Mouse (Mus musculus) urinary bladder, postnatal 14 days (tissue): ENCODE measurements around the gene Gm20489.

Source experiments
- DNase-seq: peaks from one replicate; pipeline ENCODE4 v3.0.0; 2021; ENCODE audit warnings: low spot score

The Gm20489 gene

GRCm38 (mm10) chrX:101268755-101269124 lies at the start of gene Gm20489:
Gene Gm20489 (minus strand): TSS chrX:101269023.
- DNase-seq = no peak

DNA sequence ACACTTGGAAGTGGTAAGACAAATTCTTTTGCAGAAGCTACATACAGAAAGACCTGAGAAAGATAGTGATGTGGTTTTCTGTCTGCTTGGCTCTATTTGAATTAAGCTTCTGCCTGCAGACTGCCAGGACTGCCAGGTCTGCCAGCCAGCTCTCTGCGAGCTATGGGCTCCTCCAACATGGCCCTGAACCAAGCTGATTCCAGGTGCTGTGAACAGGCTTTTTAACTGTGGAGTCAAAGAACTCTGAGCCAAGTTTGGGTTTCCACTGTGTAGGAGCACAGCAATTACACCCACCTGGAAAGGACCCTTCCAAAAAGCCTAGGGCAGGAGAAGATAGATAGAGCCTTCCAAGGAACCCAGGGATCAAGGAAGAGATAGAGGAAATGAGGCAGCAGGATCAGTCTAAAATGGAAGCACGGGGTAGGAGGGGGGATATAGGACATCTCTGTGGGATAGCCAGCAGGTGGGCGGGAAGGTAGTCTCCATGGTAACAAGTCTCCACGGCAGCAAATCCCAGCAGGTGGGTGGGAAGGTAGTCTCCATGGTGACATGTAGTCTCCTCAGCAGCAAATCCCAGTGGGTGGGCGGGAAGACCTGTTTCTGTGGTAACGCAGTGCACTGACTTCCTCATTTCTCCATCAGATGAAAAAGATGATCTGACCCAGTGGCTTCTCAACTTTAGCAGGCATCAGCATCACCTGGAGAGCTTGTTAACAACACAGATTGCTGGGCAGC lies 45.0 kb upstream of the Gm20489 start:
- no peak for DNase-seq

DNA sequence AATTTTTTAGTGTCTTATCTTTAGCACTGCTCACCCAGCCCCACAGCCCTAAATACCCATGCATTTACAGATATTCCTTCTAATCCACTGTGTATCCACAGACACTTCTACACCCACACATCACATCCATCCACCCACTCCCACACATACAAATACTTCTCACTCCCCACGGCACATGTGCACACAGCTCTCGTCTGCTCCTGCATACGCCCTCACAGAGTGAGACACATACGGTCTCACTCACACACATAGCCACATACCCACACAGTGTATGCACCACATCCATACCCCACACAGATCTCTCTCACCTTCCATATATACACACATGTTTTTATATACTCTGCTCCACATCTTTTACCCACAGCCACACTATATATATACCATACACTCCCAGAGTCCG lies 40.5 kb upstream of the Gm20489 start:
- no peak for DNase-seq

DNA sequence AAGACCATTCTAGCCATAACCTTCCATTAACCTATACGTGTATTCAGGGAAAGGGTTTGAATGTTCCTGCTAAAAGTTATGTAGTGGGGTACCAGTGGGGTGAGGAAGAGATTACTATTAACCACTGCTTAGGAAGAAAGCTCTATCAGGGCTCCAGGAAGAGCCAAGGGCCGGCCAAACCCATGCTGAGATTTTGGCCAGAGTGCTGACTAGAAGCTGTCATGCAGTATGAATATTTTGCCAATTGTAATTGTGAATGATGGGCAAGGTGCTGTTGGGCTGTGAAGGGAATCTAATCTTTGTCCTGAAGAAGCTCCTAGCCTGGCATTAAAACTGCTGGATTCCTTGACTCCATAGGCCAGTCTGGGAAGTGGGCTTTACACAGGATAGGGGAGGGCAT lies 35.8 kb upstream of the Gm20489 start:
- DNase-seq = no peak

- no peak for DNase-seq
Observed at GRCm38 (mm10) chrX:101301654-101302053, 32.8 kb upstream of the Gm20489 start.

GRCm38 (mm10) chrX:101300427-101301030 lies 31.7 kb upstream of the Gm20489 start:
- DNase-seq = no peak

GRCm38 (mm10) chrX:101299473-101300426 lies 30.9 kb upstream of the Gm20489 start:
- DNase-seq = no peak

- DNase-seq = no peak
Observed at GRCm38 (mm10) chrX:101299055-101299454, 30.2 kb upstream of the Gm20489 start, which contains the start of gene Nlgn3. Gene Nlgn3 (plus strand): TSS chrX:101299168.

DNA sequence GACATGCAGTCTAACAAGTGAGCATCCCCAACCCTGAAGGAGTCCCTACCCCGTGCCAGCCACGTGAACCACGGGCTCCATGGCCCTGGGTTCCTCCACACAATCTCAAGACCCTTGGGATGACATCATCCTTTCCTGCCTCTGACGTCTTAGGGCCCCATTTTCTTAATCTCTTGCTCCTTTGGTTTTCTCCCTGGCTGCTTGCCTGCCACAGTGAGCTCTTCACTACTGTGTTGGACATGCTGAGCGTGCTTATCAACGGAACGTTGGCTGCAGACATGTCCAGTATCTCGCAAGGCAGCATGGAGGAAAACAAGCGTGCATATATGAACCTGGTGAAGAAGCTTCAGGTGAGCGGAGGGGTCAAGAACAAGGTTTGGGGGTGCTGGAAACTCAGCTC lies 21.3 kb upstream of the Gm20489 start:
- DNase-seq = no peak

GRCm38 (mm10) chrX:101289037-101289436 lies 20.2 kb upstream of the Gm20489 start:
- no peak for DNase-seq

DNA sequence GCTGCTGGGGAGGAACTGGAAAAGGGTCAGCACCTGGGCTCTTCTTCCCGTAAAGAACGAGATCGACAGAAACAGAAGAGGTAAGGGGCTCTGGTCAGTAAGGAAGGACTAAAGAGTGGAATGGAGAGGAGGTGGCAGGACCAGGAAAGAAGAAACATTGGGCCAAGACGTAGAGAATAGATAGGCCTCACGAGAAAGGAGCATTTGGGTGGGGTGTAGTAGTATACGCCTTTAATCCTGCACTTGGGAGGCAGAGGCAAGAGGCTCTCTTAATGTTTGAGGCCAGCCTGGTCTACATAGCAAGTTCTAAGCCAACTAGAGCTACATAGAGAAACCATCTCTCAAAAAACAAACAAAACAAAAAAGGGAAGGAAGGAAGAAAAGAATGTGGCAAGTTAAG lies 19.6 kb upstream of the Gm20489 start:
- DNase-seq = no peak

GRCm38 (mm10) chrX:101287543-101287942 lies 18.7 kb upstream of the Gm20489 start:
- no peak for DNase-seq

GRCm38 (mm10) chrX:101285953-101286670 lies 17.3 kb upstream of the Gm20489 start:
- DNase-seq = no peak

GRCm38 (mm10) chrX:101285534-101285933 lies 16.7 kb upstream of the Gm20489 start:
- peak; percentile 31 for DNase-seq

- no peak for DNase-seq
Observed at GRCm38 (mm10) chrX:101282813-101283212, 14.0 kb upstream of the Gm20489 start.

GRCm38 (mm10) chrX:101273875-101274738 lies 5.3 kb upstream of the Gm20489 start, which contains the start of gene Med12:
Gene Med12 (plus strand): TSS chrX:101274030.
- DNase-seq = peak; percentile 91

DNA sequence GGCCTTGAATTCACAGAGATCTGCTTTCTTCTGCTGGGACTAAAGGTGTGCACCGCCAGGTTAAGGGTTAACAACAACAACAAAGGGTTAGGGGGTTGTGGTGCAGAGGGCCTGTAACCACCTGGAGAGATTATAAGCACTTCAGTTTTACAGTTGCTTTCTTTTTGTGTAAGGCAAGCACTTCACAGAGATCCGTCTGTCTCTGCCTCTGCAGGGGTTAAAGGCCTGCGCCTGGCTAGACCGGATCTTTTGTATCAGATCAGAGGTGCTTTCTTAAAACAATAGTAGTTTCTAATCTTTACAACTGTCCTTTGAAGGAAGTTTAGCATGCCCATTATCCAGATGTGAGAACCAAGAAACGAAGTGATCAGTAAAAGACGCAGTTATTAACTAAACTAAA lies 4.6 kb upstream of the Gm20489 start:
- no peak for DNase-seq

DNA sequence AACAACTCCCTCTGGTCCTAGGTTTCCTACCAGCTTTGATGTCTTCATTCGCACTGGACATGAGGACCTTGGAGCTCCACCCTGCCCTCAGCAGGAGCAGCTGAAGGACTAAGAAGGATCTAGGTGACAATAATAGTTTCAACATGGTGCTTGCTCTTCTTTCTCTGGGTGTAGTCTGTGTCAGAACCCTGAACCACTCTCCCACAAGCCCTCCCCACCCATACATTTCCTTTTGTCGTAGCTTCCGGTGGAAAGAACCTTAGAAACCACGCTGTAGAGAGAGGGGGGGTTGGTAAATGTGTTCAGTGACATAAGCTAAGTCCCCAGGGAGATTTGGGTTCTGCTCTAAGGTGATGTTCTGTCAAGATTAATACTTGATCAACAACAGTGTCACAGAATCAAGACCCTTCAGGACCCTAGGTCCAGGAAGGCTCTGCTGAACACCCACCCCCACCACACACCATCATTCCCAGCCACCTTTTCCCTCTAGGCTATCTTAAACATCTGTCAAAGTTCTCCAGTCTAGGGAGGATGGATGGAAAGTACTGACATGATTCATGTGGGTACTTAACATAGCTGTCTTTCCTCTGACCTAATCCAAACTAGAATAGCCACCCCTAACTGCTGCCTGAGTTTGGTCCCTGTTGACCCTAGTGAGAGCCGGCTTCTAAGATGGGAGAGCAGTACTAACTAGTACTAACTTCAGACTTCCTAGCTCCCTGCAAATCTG lies 633 bp downstream of the Gm20489 start, which contains the start of gene Il2rg:
Gene Il2rg (minus strand): TSS at position 231 of the 730 bp plus-strand sequence.
- DNase-seq = no peak

- DNase-seq = no peak
Observed at GRCm38 (mm10) chrX:101266631-101267030, 2.2 kb downstream of the Gm20489 start.

- DNase-seq = no peak
Observed at GRCm38 (mm10) chrX:101263892-101264291, 4.9 kb downstream of the Gm20489 start, which contains the start of gene Gm614. Gene Gm614 (minus strand): TSS chrX:101263992.
